Mouse (Mus musculus) hindbrain, embryonic 11.5 days (tissue): ENCODE data around the gene D430041D05Rik. TPM values are rescaled to one million over a fixed set of nuclear protein-coding genes. Genes with fewer than 3 reads are reported as not detected.

Source experiments
- ATAC-seq: fragments of 200-750 bp; cut with Nextera tagmentation; 2 replicates; pipeline ENCODE4 v1.8.0; 2017; ENCODE audit warnings: mild to moderate bottlenecking, moderate TSS enrichment, moderate library complexity; ENCODE audit not compliant: low FRiP score
- DNase-seq: peaks from one replicate; pipeline ENCODE4 v3.0.0-alpha.2; 2015; ENCODE audit warnings: low spot score
- H3K27ac ChIP-seq: fragments of 300-500 bp; sonication (generic); 2 replicates; pipeline ENCODE4 v1.5.1; 2014; ENCODE audit warnings: mild to moderate bottlenecking, low read depth, low read length
- H3K27me3 ChIP-seq: fragments of 300-500 bp; sonication (generic); 2 replicates; pipeline ENCODE4 v1.6.1; 2014; ENCODE audit warnings: mild to moderate bottlenecking, low read length, moderate library complexity, mixed read lengths; ENCODE audit not compliant: control insufficient read depth, insufficient read depth
- H3K36me3 ChIP-seq: fragments of 300-500 bp; sonication (generic); 2 replicates; pipeline ENCODE4 v1.6.1; 2014; ENCODE audit warnings: mild to moderate bottlenecking, low read length, moderate library complexity, mixed read lengths; ENCODE audit not compliant: control insufficient read depth, insufficient read depth
- H3K4me1 ChIP-seq: fragments of 300-500 bp; sonication (generic); replicated peaks from 2 replicates; pipeline ENCODE4 v1.6.1; 2014; ENCODE audit warnings: low read length, mixed read lengths; ENCODE audit not compliant: control insufficient read depth, insufficient read depth
- H3K4me2 ChIP-seq: fragments of 300-500 bp; sonication (generic); replicated peaks from 2 replicates; pipeline ENCODE4 v1.6.1; 2014; ENCODE audit warnings: mild to moderate bottlenecking, low read depth, low read length
- H3K4me3 ChIP-seq: fragments of 300-500 bp; sonication (generic); 2 replicates; pipeline ENCODE4 v1.5.1; 2014; ENCODE audit warnings: low read depth, low read length
- H3K9ac ChIP-seq: fragments of 300-500 bp; sonication (generic); 2 replicates; pipeline ENCODE4 v1.6.1; 2014; ENCODE audit warnings: low read depth, low read length
- H3K9me3 ChIP-seq: fragments of 300-500 bp; sonication (generic); 2 replicates; pipeline ENCODE4 v1.6.1; 2016; ENCODE audit warnings: low read length; ENCODE audit not compliant: control insufficient read depth
- WGBS: fragments of 180-500 bp; shearing (Covaris S2); extraction: QIAGEN DNeasy Blood & Tissue Kit; methylation state at CpG from one replicate; pipeline ENCODE4 v1.1.7; 2014; 5-methylcytosine and 5-hydroxymethylcytosine counted together
- polyA plus RNA-seq: library from polyadenylated mRNA; unstranded; fragments of >200 nt; fragmentation: Nextera tagmentation; extraction: Ambion mirVana; gene quantifications from 2 replicates; pipeline ENCODE4 v1.2.1, GENCODE M21; 2014

Gene D430041D05Rik
- polyA plus RNA-seq, 1 experiment from 2014 or later: 3.6 TPM

DNA sequence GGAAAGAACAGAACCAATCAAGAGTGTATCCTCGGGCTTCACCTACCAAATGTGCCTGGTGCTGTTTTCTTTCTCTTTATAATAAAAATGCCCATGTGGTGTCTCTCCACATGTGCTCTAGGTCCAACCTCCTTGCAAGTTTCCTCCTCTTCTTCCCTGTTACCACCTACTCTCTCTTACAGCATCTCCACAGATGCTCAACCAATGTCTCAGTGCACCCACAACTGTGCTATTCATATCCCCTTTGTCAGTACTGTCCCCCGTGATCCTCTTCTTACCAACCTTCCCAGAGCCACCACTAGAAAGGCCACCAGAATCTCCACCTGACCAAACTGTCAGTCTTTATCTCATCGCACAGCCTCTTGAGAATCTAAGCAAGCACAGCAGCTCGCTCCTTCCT, 184.8 kb downstream of the D430041D05Rik start:
- no peak for DNase-seq
- no peak overlapping the region for H3K27ac ChIP-seq
- ATAC-seq: no peak
- 83% methylated on average over 4 of the region's 4 CpGs for WGBS
- no peaks in the 10 kb centered on the region for H3K36me3 ChIP-seq
- H3K9me3 ChIP-seq: no peaks in the 10 kb centered on the region
- H3K4me3 ChIP-seq: no peak overlapping the region
- H3K4me1 ChIP-seq: no peaks in the 10 kb centered on the region
- H3K27me3 ChIP-seq: peaks cover 5% of the 10 kb centered on the region
- no peak overlapping the region for H3K4me2 ChIP-seq
- no peak overlapping the region for H3K9ac ChIP-seq

DNA sequence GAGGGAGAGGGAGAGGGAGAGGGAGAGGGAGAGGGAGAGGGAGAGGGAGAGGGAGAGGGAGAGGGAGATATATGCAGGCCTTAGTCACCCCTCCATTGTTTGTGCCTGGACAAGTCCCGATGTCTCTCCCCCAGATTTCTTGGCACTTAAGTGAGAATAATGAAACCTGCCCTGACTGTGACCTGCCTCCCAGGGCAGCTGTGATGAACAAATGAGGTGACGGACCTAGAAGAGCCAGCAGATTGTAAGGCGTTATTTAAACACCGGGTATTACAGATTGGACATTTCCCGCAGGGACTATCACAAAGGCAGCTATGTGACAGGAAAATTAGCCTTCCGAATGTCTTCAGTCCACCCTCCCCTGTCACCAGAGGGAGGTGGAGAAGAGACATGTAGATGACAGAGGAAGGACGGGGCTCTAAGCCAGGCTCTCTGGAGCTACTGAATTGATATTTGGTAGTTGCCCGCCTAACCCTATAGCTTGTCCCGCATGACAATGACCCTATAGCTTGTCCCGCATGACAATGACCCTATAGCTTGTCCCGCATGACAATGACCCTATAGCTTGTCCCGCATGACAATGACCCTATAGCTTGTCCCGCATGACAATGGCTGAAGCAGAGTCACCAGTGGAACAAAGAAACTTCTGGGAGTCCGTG, 191.0 kb downstream of the D430041D05Rik start:
- no peaks in the 10 kb centered on the region for H3K36me3 ChIP-seq
- no peak overlapping the region for H3K9ac ChIP-seq
- peaks cover 8% of the 10 kb centered on the region for H3K27me3 ChIP-seq
- H3K4me3 ChIP-seq: no peak overlapping the region
- DNase-seq: peak; percentile 42
- H3K4me1 ChIP-seq: peaks cover 2% of the 10 kb centered on the region; the same call in 1 of the 2 replicates
- H3K9me3 ChIP-seq: no peaks in the 10 kb centered on the region
- peak; percentile 80 for ATAC-seq
- no peak overlapping the region for H3K4me2 ChIP-seq
- 42% methylated on average over 14 of the region's 14 CpGs for WGBS
- H3K27ac ChIP-seq: no peak overlapping the region

- Histone ChIP-seq H3K4me1 (peaks cover 2% of the 10 kb centered on the region; the same call in 1 of the 2 replicates), H3K4me3 (no peak overlapping the region), H3K36me3 (no peaks in the 10 kb centered on the region), H3K9ac (no peak overlapping the region), H3K27me3 (peaks cover 8% of the 10 kb centered on the region), H3K9me3 (no peaks in the 10 kb centered on the region), H3K27ac (0 out of 2 replicates have a peak overlapping the region, but pooled peaks have one; percentile 27), H3K4me2 (no peak overlapping the region)
- ATAC-seq (no peak), DNase-seq (peak; percentile 17)
- 58% methylated on average over 9 of the region's 9 CpGs for WGBS
Measured at GRCm38 (mm10) chr2:104218588-104219065, 192.2 kb downstream of the D430041D05Rik start.

- peak overlapping the region; percentile 27; the same call in 1 of the 2 replicates for H3K27ac ChIP-seq
- H3K9ac ChIP-seq: no peak overlapping the region
- ATAC-seq: no peak
Measured at GRCm38 (mm10) chr2:104218114-104218513, 192.7 kb downstream of the D430041D05Rik start.

DNA sequence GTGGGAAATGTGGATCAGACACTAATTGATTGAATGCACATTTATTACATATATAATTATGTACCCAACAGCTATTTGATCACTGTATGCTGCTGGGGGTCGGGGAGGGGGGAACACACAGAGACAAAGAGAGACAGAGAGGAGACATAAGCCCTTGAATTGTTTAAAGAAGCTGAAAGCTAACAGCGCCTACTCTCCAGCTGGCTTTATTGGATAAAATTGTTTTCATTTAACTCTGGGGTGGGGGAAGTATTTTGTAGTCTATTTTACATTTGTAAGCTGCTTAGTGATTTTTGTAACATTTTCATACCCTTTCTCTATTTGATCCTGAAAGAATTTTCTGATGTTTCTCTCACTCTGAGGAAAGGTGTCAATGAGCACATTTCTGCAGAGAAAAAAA, 201.4 kb downstream of the D430041D05Rik start:
- Histone ChIP-seq H3K4me2 (no peak overlapping the region), H3K9ac (no peak overlapping the region), H3K27ac (no peak overlapping the region), H3K36me3 (no peaks in the 10 kb centered on the region), H3K27me3 (no peaks in the 10 kb centered on the region), H3K9me3 (no peaks in the 10 kb centered on the region), H3K4me3 (no peak overlapping the region), H3K4me1 (0 out of 2 replicates have a peak, but pooled peaks cover 2% of the 10 kb centered on the region)
- 85% methylated on average over 2 of the region's 2 CpGs for WGBS
- DNase-seq: no peak
- no peak for ATAC-seq

More at GRCm38 (mm10) chr2:104218114-104218513, 192.7 kb downstream of the D430041D05Rik start:
- Histone ChIP-seq H3K27me3 (peaks cover 8% of the 10 kb centered on the region), H3K36me3 (no peaks in the 10 kb centered on the region), H3K9me3 (no peaks in the 10 kb centered on the region), H3K4me2 (no peak overlapping the region), H3K4me3 (no peak overlapping the region), H3K4me1 (peaks cover 2% of the 10 kb centered on the region; the same call in 1 of the 2 replicates)
- DNase-seq: peak; percentile 19
- WGBS: 58% methylated on average over 10 of the region's 10 CpGs

DNA sequence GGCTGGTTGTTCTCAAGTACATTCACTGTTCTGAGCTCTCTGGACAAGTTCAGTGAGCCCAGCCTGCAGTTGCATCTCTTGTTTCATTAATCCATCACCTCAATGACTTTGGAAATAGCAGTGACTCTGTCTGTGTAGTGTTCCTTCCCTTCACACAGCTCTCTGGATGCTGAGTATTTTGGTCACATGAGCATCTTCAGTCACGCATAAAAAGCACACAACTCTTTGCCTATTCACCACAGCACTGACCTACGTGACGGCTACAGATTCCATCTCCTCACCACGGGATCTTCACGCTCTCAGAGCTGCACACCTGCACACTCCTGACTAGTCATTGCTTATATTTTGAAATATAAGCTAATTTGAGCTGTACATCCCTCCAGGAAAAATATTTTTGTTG, 202.4 kb downstream of the D430041D05Rik start:
- ATAC-seq (peak; percentile 10; the same call in 1 of the 2 replicates), DNase-seq (no peak)
- no peaks in the 10 kb centered on the region for H3K9me3 ChIP-seq
- H3K27ac ChIP-seq: no peak overlapping the region
- H3K36me3 ChIP-seq: no peaks in the 10 kb centered on the region
- no peak overlapping the region for H3K9ac ChIP-seq
- no peaks in the 10 kb centered on the region for H3K27me3 ChIP-seq
- no peak overlapping the region for H3K4me3 ChIP-seq
- H3K4me2 ChIP-seq: no peak overlapping the region
- WGBS: 75% methylated on average over 5 of the region's 5 CpGs
- 0 out of 2 replicates have a peak, but pooled peaks cover 2% of the 10 kb centered on the region for H3K4me1 ChIP-seq

GRCm38 (mm10) chr2:104207948-104208347, 202.9 kb downstream of the D430041D05Rik start:
- H3K9me3 ChIP-seq: no peaks in the 10 kb centered on the region
- ATAC-seq: peak; percentile 72
- no peak overlapping the region for H3K4me2 ChIP-seq
- no peaks in the 10 kb centered on the region for H3K36me3 ChIP-seq
- H3K27me3 ChIP-seq: no peaks in the 10 kb centered on the region
- no peak overlapping the region for H3K9ac ChIP-seq
- peak; percentile 51 for DNase-seq
- no peak overlapping the region for H3K4me3 ChIP-seq
- H3K27ac ChIP-seq: no peak overlapping the region
- 0 out of 2 replicates have a peak, but pooled peaks cover 2% of the 10 kb centered on the region for H3K4me1 ChIP-seq
- 31% methylated on average over 10 of the region's 10 CpGs for WGBS

GRCm38 (mm10) chr2:104205623-104206022, 205.2 kb downstream of the D430041D05Rik start:
- 67% methylated on average over 8 of the region's 8 CpGs for WGBS
- no peak for ATAC-seq
- H3K9me3 ChIP-seq: no peaks in the 10 kb centered on the region

GRCm38 (mm10) chr2:104200211-104200610, 210.6 kb downstream of the D430041D05Rik start:
- no peak for DNase-seq
- WGBS: 52% methylated on average over 3 of the region's 3 CpGs
- Histone ChIP-seq H3K27ac (no peak overlapping the region), H3K36me3 (no peaks in the 10 kb centered on the region), H3K9me3 (no peaks in the 10 kb centered on the region), H3K4me1 (no peaks in the 10 kb centered on the region), H3K4me3 (no peak overlapping the region), H3K27me3 (no peaks in the 10 kb centered on the region), H3K9ac (no peak overlapping the region), H3K4me2 (no peak overlapping the region)
- ATAC-seq: no peak

More at GRCm38 (mm10) chr2:104205623-104206022, 205.2 kb downstream of the D430041D05Rik start:
- H3K27ac ChIP-seq: no peak overlapping the region
- H3K4me2 ChIP-seq: no peak overlapping the region
- no peak overlapping the region for H3K4me3 ChIP-seq
- no peaks in the 10 kb centered on the region for H3K36me3 ChIP-seq
- no peak overlapping the region for H3K9ac ChIP-seq
- no peak for DNase-seq
- no peaks in the 10 kb centered on the region for H3K27me3 ChIP-seq
- 0 out of 2 replicates have a peak, but pooled peaks cover 2% of the 10 kb centered on the region for H3K4me1 ChIP-seq
